Comparison of ENCODE assay signal across 10 mouse cellular contexts in the genomic region with DNA sequence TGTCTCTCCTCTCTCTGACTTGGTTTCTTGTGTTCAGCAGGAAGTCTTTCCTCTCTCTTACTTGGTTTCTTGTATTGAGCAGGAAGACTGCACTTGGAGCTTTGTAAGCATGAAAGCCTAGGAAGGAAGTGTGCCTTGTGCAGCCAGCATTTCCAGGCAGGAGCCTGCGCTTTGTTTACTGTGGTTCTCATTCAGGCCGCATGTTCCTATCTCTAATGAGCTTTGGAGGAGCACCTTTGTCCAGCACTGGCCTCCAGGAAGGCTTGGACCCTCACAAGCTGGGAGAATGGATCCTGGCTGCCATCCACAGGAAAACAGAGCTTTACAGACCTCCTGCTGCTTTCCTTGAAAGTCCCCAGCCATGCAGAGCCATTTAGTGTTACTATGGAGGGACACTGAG. TPM values are rescaled to one million over a fixed set of nuclear protein-coding genes. Genes with fewer than 3 reads are reported as not detected.
A peak's percentile ranks its signal among the peaks of the same experiment; 100 is the strongest.
DNase-seq lines count a peak whose midpoint lies in the region; ATAC-seq lines count a peak whose summit lies in the region.
"Had no signal": no experiment of that assay in that cellular context is flagged by ENCODE, and none has a peak within 500 bp of the region (broad histone marks: within the 10 kb centered on the region; RNA-seq: fewer than 3 reads in every experiment).

No protein-coding gene starts in this region.

- no peaks in the 10 kb centered on the region for H3K36me3 ChIP-seq in kidney, embryonic 16.5 days (ENCODE audit: insufficient read depth, low read length)

- no peak overlapping the region for H3K4me3 ChIP-seq in kidney, embryonic 16.5 days (ENCODE audit: low read length)

- ATAC-seq in frontal cortex, adult (ENCODE audit: low TSS enrichment): peak; percentile 55
- no peak for ATAC-seq in kidney, embryonic 16.5 days (ENCODE audit: low FRiP score, low TSS enrichment)
- no peak for ATAC-seq in cerebellum, adult (ENCODE audit: insufficient number of reproducible peaks, low FRiP score, low TSS enrichment)

- H3K4me2 ChIP-seq in kidney, embryonic 16.5 days (replicated peaks; ENCODE audit: low read depth, low read length): no peak overlapping the region

- H3K27ac ChIP-seq in kidney, embryonic 16.5 days (ENCODE audit: low read length): peak overlapping the region; percentile 22

- DNase-seq in frontal cortex, adult 2 months (ENCODE audit: extremely low spot score in 1 of 2, low spot score in 1 of 2): no peak
- DNase-seq in kidney, adult 8-10 months: no peak
- DNase-seq in Muller cell, postnatal 12 days (ENCODE audit: inconsistent ontology term): peak; percentile 11
- DNase-seq in heart, postnatal 14 days: peak; percentile 19 to 22
- no peak for DNase-seq in spleen, postnatal 4 days (ENCODE audit: low spot score in 2 of 2)

- no peaks in the 10 kb centered on the region for H3K9me3 ChIP-seq in kidney, embryonic 16.5 days (ENCODE audit: low read length)

- intact Hi-C loops in heart, postnatal 14 days (cut with DNase I): no loop called here

- H3K9ac ChIP-seq in kidney, embryonic 16.5 days (replicated peaks; ENCODE audit: low read length): no peak overlapping the region

- WGBS in kidney, embryonic 16.5 days: 72% methylated on average over 2 of the region's 2 CpGs

- peaks cover 38% of the 10 kb centered on the region for H3K4me1 ChIP-seq in kidney, embryonic 16.5 days (ENCODE audit: insufficient read depth, low read length)

- H3K27me3 ChIP-seq in kidney, embryonic 16.5 days (ENCODE audit: insufficient read depth, low read length): no peaks in the 10 kb centered on the region

RNA-seq across cellular contexts. Expression of gene Fat4, which starts 32.2 kb away (rescaled TPM):
- polyA plus RNA-seq in frontal cortex, adult 2 months (2012; rRNA removed): 2.9 and 3.4 TPM in 2 replicates
- polyA plus RNA-seq in kidney, embryonic 16.5 days (2015; fragmentation: Nextera tagmentation; extraction: Ambion mirVana): 5.8 and 7.1 TPM in 2 replicates
- 10 to 100 TPM; 12.4 to 14.2 TPM for total RNA-seq in heart, postnatal 14 days (2021)
- total RNA-seq: granulocyte monocyte progenitor cell, adult 5-6 weeks; monocyte, adult 5-6 weeks had no signal

Comparison
In these comparisons a context has a peak if more than half of its experiments do, and no peak if none do; other contexts are left out.
1. DNase-seq: peak in Muller cell, postnatal 12 days (single experiment) and heart, postnatal 14 days (2 of 2); none in frontal cortex, adult 2 months (0 of 2), kidney, adult 8-10 months (0 of 2) and spleen, postnatal 4 days (0 of 2).